ENCODE assay signal across 8 mouse cellular contexts in genomic region chr2:140670963-140671702, GRCm38 (mm10). TPM values are rescaled to one million over a fixed set of nuclear protein-coding genes. Genes with fewer than 3 reads are reported as not detected.
DNase-seq lines count a peak whose midpoint lies in the region; ATAC-seq and TF ChIP-seq lines count a peak whose summit lies in the region.

TSS of gene Flrt3 (minus strand) at chr2:140671469.

- H3K36me3 ChIP-seq in hindbrain, embryonic 16.5 days (ENCODE audit: control insufficient read depth, insufficient read depth, low read length), result no peaks in the 10 kb centered on the region

- ATAC-seq in hindbrain, embryonic 16.5 days, result peak; percentile 99

- peak within 1 kb of the TSS; percentile 74 for H3K9ac ChIP-seq in hindbrain, embryonic 16.5 days (ENCODE audit: low read depth, low read length)

- H3K4me1 ChIP-seq in hindbrain, embryonic 16.5 days (ENCODE audit: control insufficient read depth, insufficient read depth, low read depth, low read length), result peaks cover 3% of the 10 kb centered on the region

- H3K27me3 ChIP-seq in hindbrain, embryonic 16.5 days (replicated peaks; ENCODE audit: control insufficient read depth, insufficient read depth, low read length), result no peaks in the 10 kb centered on the region

- WGBS in hindbrain, embryonic 16.5 days, result under 1% methylated on average over 26 of the region's 26 CpGs

- peak within 1 kb of the TSS; percentile 72 for H3K4me3 ChIP-seq in gastrocnemius, adult 2 months
- H3K4me3 ChIP-seq in hindbrain, embryonic 16.5 days (ENCODE audit: low read length), result peak within 1 kb of the TSS; percentile 49

- peak within 1 kb of the TSS; percentile 65 for H3K4me2 ChIP-seq in hindbrain, embryonic 16.5 days (ENCODE audit: low read length)

- peak; percentile 89 to 96 for DNase-seq in adrenal gland, adult (ENCODE audit: inconsistent age in 2 of 2, low spot score in 1 of 2)
- DNase-seq in cerebellum, postnatal 4 days (ENCODE audit: low spot score in 2 of 2), result peak; percentile 61 to 87
- DNase-seq in gastrocnemius, adult 2 months, result peak; percentile 79
- DNase-seq in left cerebral cortex, adult 11 months (ENCODE audit: low spot score), result peak; percentile 95
- DNase-seq in lung, postnatal 25 days (ENCODE audit: low spot score), result peak; percentile 93
- DNase-seq in retina, postnatal 7 days (ENCODE audit: low read depth, low spot score), result peak; percentile 73
- peak; percentile 77 to 79 for DNase-seq in urinary bladder, postnatal 4 days (ENCODE audit: low spot score in 2 of 2)

- intact Hi-C loops in gastrocnemius, adult 2 months (cut with DNase I), result no loop called here

- H3K9me3 ChIP-seq in hindbrain, embryonic 16.5 days (ENCODE audit: control insufficient read depth, low read length), result no peaks in the 10 kb centered on the region

- peak within 1 kb of the TSS; percentile 46 for H3K27ac ChIP-seq in gastrocnemius, adult 2 months
- peak within 1 kb of the TSS; percentile 82 for H3K27ac ChIP-seq in hindbrain, embryonic 16.5 days (ENCODE audit: low read depth, low read length)

- peak; percentile 65 for TF ChIP-seq CTCF in gastrocnemius, adult 2 months (IDR thresholded peaks at IDR 0.05)

RNA-seq across cellular contexts. Expression of gene Flrt3, which starts in this region (rescaled TPM):
- total RNA-seq in gastrocnemius, adult 2 months (2021), result under 1 TPM; 0.23 to 0.33 TPM
- 31.6 and 36.3 TPM in 2 replicates for polyA plus RNA-seq in hindbrain, embryonic 16.5 days (2015; fragmentation: Nextera tagmentation; extraction: Ambion mirVana)

Comparison
In these comparisons a context has a peak if more than half of its experiments do, and no peak if none do; other contexts are left out.
1. Peak in every context shown above with its lines: DNase-seq, ATAC-seq, H3K4me3 ChIP-seq and H3K27ac ChIP-seq.
2. Peak in DNase-seq, H3K4me3 ChIP-seq and H3K27ac ChIP-seq in gastrocnemius, adult 2 months; RNA of the gene not detected or under 1 TPM.